26 mouse cellular contexts compared by ENCODE assay signal in the genomic region with DNA sequence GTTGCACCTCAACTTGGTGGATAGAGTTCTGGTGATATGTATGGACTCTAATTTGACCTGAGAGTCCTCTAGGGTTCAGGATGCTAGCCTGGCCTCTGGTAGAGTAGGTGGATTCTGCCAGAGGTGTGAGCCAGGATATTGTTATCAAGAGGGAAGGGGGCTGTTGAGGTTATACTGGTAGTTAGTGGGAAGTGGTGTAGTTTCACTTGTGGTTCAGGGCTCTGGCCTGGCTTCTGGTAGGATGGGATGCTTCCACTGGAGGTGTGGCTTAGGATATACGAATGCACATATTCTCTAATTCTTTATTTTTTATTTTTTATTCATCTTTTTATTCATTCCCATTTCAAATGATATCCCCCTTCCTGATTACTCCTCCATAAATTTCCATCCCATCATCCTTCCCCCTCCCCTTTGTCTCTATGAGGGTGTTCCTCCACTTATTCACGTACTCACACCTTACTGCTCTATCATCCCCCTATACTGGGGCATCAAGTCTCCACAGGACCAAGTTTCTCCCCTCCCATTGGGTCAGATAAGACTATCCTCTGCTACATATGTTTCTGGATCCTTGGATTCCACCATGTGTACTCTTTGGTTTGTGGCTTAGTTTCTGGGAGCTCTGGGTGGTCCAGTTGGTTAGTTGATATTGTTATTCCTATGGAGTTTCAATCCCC. TPM values are rescaled to one million over a fixed set of nuclear protein-coding genes. Genes with fewer than 3 reads are reported as not detected.
DNase-seq lines count a peak whose midpoint lies in the region; ATAC-seq lines count a peak whose summit lies in the region.
"Had no signal": no experiment of that assay in that cellular context is flagged by ENCODE, and none has a peak within 500 bp of the region (broad histone marks: within the 10 kb centered on the region; RNA-seq: fewer than 3 reads in every experiment).

No protein-coding gene starts in this region.

- H3K27ac ChIP-seq in hindbrain, embryonic 12.5 days = no peak overlapping the region
- H3K27ac ChIP-seq in hindbrain, embryonic 13.5 days = no peak overlapping the region
- no peak overlapping the region for H3K27ac ChIP-seq in midbrain, embryonic 12.5 days (replicated peaks)
- H3K27ac ChIP-seq in midbrain, embryonic 10.5 days (replicated peaks) = no peak overlapping the region
- no peak overlapping the region for H3K27ac ChIP-seq in embryonic facial prominence, embryonic 12.5 days
- no peak overlapping the region for H3K27ac ChIP-seq in embryonic facial prominence, embryonic 15.5 days (replicated peaks)
- H3K27ac ChIP-seq: gastrocnemius, adult 2 months; intestine, embryonic 15.5 days; layer of hippocampus, adult 2 months; limb, embryonic 13.5 days; liver, embryonic 14.5 days had no signal

- H3K27me3 ChIP-seq in hindbrain, embryonic 12.5 days = no peaks in the 10 kb centered on the region
- H3K27me3 ChIP-seq in hindbrain, embryonic 13.5 days = no peaks in the 10 kb centered on the region
- H3K27me3 ChIP-seq in midbrain, embryonic 12.5 days = no peaks in the 10 kb centered on the region
- H3K27me3 ChIP-seq in midbrain, embryonic 10.5 days (ENCODE audit: low read depth, poor library complexity, severe bottlenecking) = no peaks in the 10 kb centered on the region
- no peaks in the 10 kb centered on the region for H3K27me3 ChIP-seq in embryonic facial prominence, embryonic 12.5 days
- H3K27me3 ChIP-seq in embryonic facial prominence, embryonic 15.5 days = no peaks in the 10 kb centered on the region
- H3K27me3 ChIP-seq: heart, embryonic 12.5 days; intestine, embryonic 15.5 days; limb, embryonic 13.5 days had no signal

- peaks cover 9% of the 10 kb centered on the region; the same call in 1 of the 2 replicates for H3K9me3 ChIP-seq in hindbrain, embryonic 12.5 days (replicated peaks)
- H3K9me3 ChIP-seq in hindbrain, embryonic 13.5 days = no peaks in the 10 kb centered on the region
- H3K9me3 ChIP-seq in midbrain, embryonic 12.5 days = no peaks in the 10 kb centered on the region
- H3K9me3 ChIP-seq in midbrain, embryonic 10.5 days (replicated peaks) = peaks cover 8% of the 10 kb centered on the region; the same call in 1 of the 2 replicates
- peaks cover 4% of the 10 kb centered on the region; the same call in 1 of the 2 replicates for H3K9me3 ChIP-seq in embryonic facial prominence, embryonic 12.5 days
- H3K9me3 ChIP-seq in embryonic facial prominence, embryonic 15.5 days (replicated peaks) = no peaks in the 10 kb centered on the region
- H3K9me3 ChIP-seq: intestine, embryonic 15.5 days had no signal

- H3K36me3 ChIP-seq in hindbrain, embryonic 12.5 days = no peaks in the 10 kb centered on the region
- H3K36me3 ChIP-seq in hindbrain, embryonic 13.5 days = no peaks in the 10 kb centered on the region
- no peaks in the 10 kb centered on the region for H3K36me3 ChIP-seq in midbrain, embryonic 12.5 days
- no peaks in the 10 kb centered on the region for H3K36me3 ChIP-seq in midbrain, embryonic 10.5 days
- no peaks in the 10 kb centered on the region for H3K36me3 ChIP-seq in embryonic facial prominence, embryonic 12.5 days
- H3K36me3 ChIP-seq in embryonic facial prominence, embryonic 15.5 days = no peaks in the 10 kb centered on the region
- H3K36me3 ChIP-seq: heart, embryonic 12.5 days; intestine, embryonic 15.5 days; limb, embryonic 13.5 days had no signal

- no peak overlapping the region for H3K4me3 ChIP-seq in hindbrain, embryonic 12.5 days
- no peak overlapping the region for H3K4me3 ChIP-seq in hindbrain, embryonic 13.5 days
- H3K4me3 ChIP-seq in midbrain, embryonic 12.5 days = no peak overlapping the region
- no peak overlapping the region for H3K4me3 ChIP-seq in midbrain, embryonic 10.5 days
- H3K4me3 ChIP-seq in embryonic facial prominence, embryonic 12.5 days = no peak overlapping the region
- H3K4me3 ChIP-seq in embryonic facial prominence, embryonic 15.5 days (replicated peaks) = no peak overlapping the region
- H3K4me3 ChIP-seq: gastrocnemius, adult 2 months; heart, embryonic 12.5 days; intestine, embryonic 15.5 days; layer of hippocampus, adult 2 months; limb, embryonic 13.5 days had no signal

- H3K9ac ChIP-seq in hindbrain, embryonic 12.5 days = no peak overlapping the region
- no peak overlapping the region for H3K9ac ChIP-seq in hindbrain, embryonic 13.5 days
- H3K9ac ChIP-seq in midbrain, embryonic 12.5 days (replicated peaks) = no peak overlapping the region
- no peak overlapping the region for H3K9ac ChIP-seq in embryonic facial prominence, embryonic 12.5 days
- H3K9ac ChIP-seq in embryonic facial prominence, embryonic 15.5 days = no peak overlapping the region
- H3K9ac ChIP-seq: heart, embryonic 12.5 days; intestine, embryonic 15.5 days; limb, embryonic 13.5 days; liver, embryonic 14.5 days had no signal

- 75% methylated on average over 2 of the region's 2 CpGs for WGBS in hindbrain, embryonic 12.5 days
- 89% methylated on average over 2 of the region's 2 CpGs for whole genome bisulfite sequencing in hindbrain, embryonic 13.5 days
- 78% methylated on average over 2 of the region's 2 CpGs for WGBS in midbrain, embryonic 12.5 days
- 86% methylated on average over 2 of the region's 2 CpGs for WGBS in midbrain, embryonic 10.5 days
- WGBS in embryonic facial prominence, embryonic 12.5 days = 76% methylated on average over 2 of the region's 2 CpGs
- WGBS in embryonic facial prominence, embryonic 15.5 days = 77% methylated on average over 2 of the region's 2 CpGs

- no peak overlapping the region for H3K4me2 ChIP-seq in hindbrain, embryonic 12.5 days (replicated peaks)
- H3K4me2 ChIP-seq in hindbrain, embryonic 13.5 days = no peak overlapping the region
- H3K4me2 ChIP-seq in midbrain, embryonic 12.5 days (replicated peaks) = no peak overlapping the region
- H3K4me2 ChIP-seq in embryonic facial prominence, embryonic 12.5 days (replicated peaks) = no peak overlapping the region
- H3K4me2 ChIP-seq in embryonic facial prominence, embryonic 15.5 days (replicated peaks) = no peak overlapping the region
- H3K4me2 ChIP-seq: heart, embryonic 12.5 days; intestine, embryonic 15.5 days; limb, embryonic 13.5 days had no signal

- ATAC-seq in hindbrain, embryonic 12.5 days (ENCODE audit: low FRiP score) = 0 out of 2 replicates have a peak, but pooled peaks have one; percentile 35
- ATAC-seq in hindbrain, embryonic 13.5 days (ENCODE audit: low FRiP score) = no peak
- ATAC-seq in midbrain, embryonic 12.5 days (ENCODE audit: low FRiP score, low read depth) = 0 out of 2 replicates have a peak, but pooled peaks have one; percentile 41
- ATAC-seq in embryonic facial prominence, embryonic 12.5 days (ENCODE audit: insufficient number of reproducible peaks, insufficient read depth, low FRiP score, low TSS enrichment) = peak; percentile 52; the same call in 1 of the 2 replicates
- ATAC-seq in embryonic facial prominence, embryonic 15.5 days (ENCODE audit: insufficient number of reproducible peaks, low FRiP score, low TSS enrichment, low read depth) = peak; percentile 54; the same call in 1 of the 2 replicates
- ATAC-seq: hindbrain, embryonic 16.5 days; intestine, embryonic 15.5 days had no signal

- DNase-seq in midbrain, embryonic 10.5 days (ENCODE audit: low spot score) = no peak
- DNase-seq in frontal cortex, postnatal 25 days (ENCODE audit: low spot score in 2 of 2) = no peak
- no peak for DNase-seq in thymus, postnatal 25 days
- DNase-seq: adrenal gland, adult 2 months; cerebellum, adult 11 months; cerebellum, adult 9-11 months; gastrocnemius, adult 2 months; kidney, adult 9 months; kidney, postnatal 25 days; layer of hippocampus, postnatal 36 days; lung, postnatal 4 days; right cerebral cortex, postnatal 25 days; spleen, adult 18-20 months; thymus, postnatal 14 days had no signal

- H3K4me1 ChIP-seq in hindbrain, embryonic 12.5 days = no peaks in the 10 kb centered on the region
- no peaks in the 10 kb centered on the region for H3K4me1 ChIP-seq in hindbrain, embryonic 13.5 days (replicated peaks)
- no peaks in the 10 kb centered on the region for H3K4me1 ChIP-seq in midbrain, embryonic 12.5 days
- H3K4me1 ChIP-seq in midbrain, embryonic 10.5 days = no peaks in the 10 kb centered on the region
- H3K4me1 ChIP-seq in embryonic facial prominence, embryonic 12.5 days = no peaks in the 10 kb centered on the region
- H3K4me1 ChIP-seq in embryonic facial prominence, embryonic 15.5 days = no peaks in the 10 kb centered on the region
- H3K4me1 ChIP-seq: heart, embryonic 12.5 days; intestine, embryonic 15.5 days; limb, embryonic 13.5 days had no signal

RNA-seq across cellular contexts. Expression of a gene that starts 36.9 kb away (rescaled TPM):
- 0.21 and 0.36 TPM in 2 replicates for polyA plus RNA-seq in hindbrain, embryonic 12.5 days (2016; fragmentation: Nextera tagmentation; extraction: Ambion mirVana)
- polyA plus RNA-seq in hindbrain, embryonic 13.5 days (2015; fragmentation: Nextera tagmentation; extraction: Ambion mirVana) = 0.14 TPM in 1 of 2 replicates, not detected in the other
- 0.18 and 0.20 TPM in 2 replicates for polyA plus RNA-seq in midbrain, embryonic 12.5 days (2016; fragmentation: Nextera tagmentation; extraction: Ambion mirVana)
- 0.06 TPM in 1 of 2 replicates, not detected in the other for polyA plus RNA-seq in midbrain, embryonic 10.5 days (2016; fragmentation: Nextera tagmentation; extraction: Ambion mirVana)
- 0.17 and 0.32 TPM in 2 replicates for polyA plus RNA-seq in embryonic facial prominence, embryonic 12.5 days (2016; fragmentation: Nextera tagmentation; extraction: Ambion mirVana)
- 0.31 and 0.59 TPM in 2 replicates for polyA plus RNA-seq in embryonic facial prominence, embryonic 15.5 days (2015; fragmentation: Nextera tagmentation; extraction: Ambion mirVana)
- polyA plus RNA-seq: C2C12 had no signal
